Mouse (Mus musculus) liver, embryonic 11.5 days (tissue): ENCODE measurements around the gene Psmc2. TPM values are rescaled to one million over a fixed set of nuclear protein-coding genes. Genes with fewer than 3 reads are reported as not detected.

ENCODE experiments used
- ATAC-seq: fragments of 200-750 bp; cut with Nextera tagmentation; replicated peaks from 2 replicates; pipeline ENCODE4 v1.8.0; 2017; ENCODE audit warnings: moderate number of reproducible peaks, mild to moderate bottlenecking, moderate TSS enrichment, moderate library complexity; ENCODE audit not compliant: low FRiP score
- DNase-seq: peaks from one replicate; pipeline ENCODE4 v3.0.0-alpha.2; 2017; ENCODE audit warnings: low spot score
- H3K27ac ChIP-seq: fragments of 300-500 bp; sonication (generic); 2 replicates; pipeline ENCODE4 v1.5.1; 2014; ENCODE audit warnings: mild to moderate bottlenecking, low read depth, low read length, control low read depth
- H3K27me3 ChIP-seq: fragments of 300-500 bp; sonication (generic); replicated peaks from 2 replicates; pipeline ENCODE4 v1.6.1; 2014; ENCODE audit warnings: low read length, mixed read lengths; ENCODE audit not compliant: control insufficient read depth, insufficient read depth
- H3K36me3 ChIP-seq: fragments of 300-500 bp; sonication (generic); 2 replicates; pipeline ENCODE4 v1.6.1; 2014; ENCODE audit warnings: mild to moderate bottlenecking, low read length, moderate library complexity, mixed read lengths; ENCODE audit not compliant: control insufficient read depth, insufficient read depth
- H3K4me1 ChIP-seq: fragments of 300-500 bp; sonication (generic); replicated peaks from 2 replicates; pipeline ENCODE4 v1.6.1; 2014; ENCODE audit warnings: low read length, mixed read lengths; ENCODE audit not compliant: control insufficient read depth, insufficient read depth
- H3K4me2 ChIP-seq: fragments of 300-500 bp; sonication (generic); 2 replicates; pipeline ENCODE4 v1.6.1; 2014; ENCODE audit warnings: mild to moderate bottlenecking, control low read depth, moderate library complexity
- H3K4me3 ChIP-seq: fragments of 300-500 bp; sonication (generic); 2 replicates; pipeline ENCODE4 v1.5.1; 2014; ENCODE audit warnings: low read depth, low read length, control low read depth
- H3K9ac ChIP-seq: fragments of 300-500 bp; sonication (generic); 2 replicates; pipeline ENCODE4 v1.6.1; 2014; ENCODE audit warnings: low read depth, low read length, control low read depth
- H3K9me3 ChIP-seq: fragments of 300-500 bp; sonication (generic); 2 replicates; pipeline ENCODE4 v1.6.1; 2016; ENCODE audit warnings: low read length, inconsistent platforms, mixed read lengths; ENCODE audit not compliant: control insufficient read depth
- WGBS: fragments of 180-500 bp; shearing (Covaris S2); extraction: QIAGEN DNeasy Blood & Tissue Kit; methylation state at CpG from one replicate; pipeline ENCODE4 v1.1.7; 2014; 5-methylcytosine and 5-hydroxymethylcytosine counted together
- polyA plus RNA-seq: library from polyadenylated mRNA; unstranded; fragments of >200 nt; fragmentation: Nextera tagmentation; extraction: Ambion mirVana; gene quantifications from 2 replicates; pipeline ENCODE4 v1.2.1, GENCODE M21; 2014

Psmc2 gene
- polyA plus RNA-seq, 1 experiment from 2014 or later = 229 TPM

DNA sequence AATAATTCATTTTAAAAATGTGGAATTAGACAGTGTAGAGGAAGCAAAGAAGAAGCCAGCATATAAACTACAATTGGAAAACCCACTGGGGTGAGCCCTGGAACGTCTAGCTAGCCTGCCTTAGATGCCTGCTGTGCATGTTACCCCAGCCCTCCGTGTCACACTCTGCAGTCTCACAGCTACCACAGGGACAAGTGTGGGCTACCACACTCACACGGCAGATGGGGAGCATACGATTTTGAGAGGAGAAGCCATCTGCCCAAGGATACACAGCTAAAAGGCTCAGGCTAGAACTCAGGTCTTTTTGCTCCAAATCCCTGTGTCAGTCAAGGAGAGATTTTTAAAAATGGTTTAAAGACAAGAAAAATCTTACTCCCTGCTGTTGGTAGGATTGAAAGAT lies 43.8 kb downstream of the Psmc2 start:
- no peaks in the 10 kb centered on the region for H3K9me3 ChIP-seq
- no peaks in the 10 kb centered on the region for H3K4me1 ChIP-seq
- H3K27ac ChIP-seq = no peak overlapping the region
- ATAC-seq (no peak), DNase-seq (no peak)
- no peak overlapping the region for H3K4me3 ChIP-seq
- H3K36me3 ChIP-seq = no peaks in the 10 kb centered on the region
- 62% methylated on average over 4 of the region's 4 CpGs for WGBS
- H3K27me3 ChIP-seq = no peaks in the 10 kb centered on the region
- no peak overlapping the region for H3K9ac ChIP-seq
- no peak overlapping the region for H3K4me2 ChIP-seq

DNA sequence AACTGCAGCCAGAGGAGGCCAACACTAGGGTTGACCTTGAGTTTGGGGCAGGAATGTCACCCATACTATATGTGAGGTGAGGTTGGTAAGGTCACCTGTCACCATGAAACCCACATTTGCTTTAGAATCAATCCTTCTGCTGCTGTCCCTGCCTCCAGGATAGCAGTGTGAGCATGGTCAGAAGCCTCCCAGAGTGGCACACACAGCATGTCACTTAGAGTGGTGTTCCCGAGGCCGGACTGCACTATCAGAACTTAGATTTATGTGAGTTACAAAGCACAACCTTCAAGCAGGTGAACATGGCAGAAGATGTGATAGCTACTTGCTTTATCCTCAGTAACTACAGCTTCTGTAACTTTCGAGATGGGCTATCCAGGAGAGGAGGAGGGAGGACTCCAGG lies 46.7 kb downstream of the Psmc2 start:
- WGBS = 80% methylated on average over 3 of the region's 3 CpGs
- Histone ChIP-seq H3K27me3 (no peaks in the 10 kb centered on the region), H3K27ac (no peak overlapping the region), H3K9me3 (no peaks in the 10 kb centered on the region), H3K4me2 (no peak overlapping the region), H3K9ac (no peak overlapping the region), H3K36me3 (no peaks in the 10 kb centered on the region), H3K4me1 (no peaks in the 10 kb centered on the region), H3K4me3 (no peak overlapping the region)
- ATAC-seq (no peak), DNase-seq (no peak)

DNA sequence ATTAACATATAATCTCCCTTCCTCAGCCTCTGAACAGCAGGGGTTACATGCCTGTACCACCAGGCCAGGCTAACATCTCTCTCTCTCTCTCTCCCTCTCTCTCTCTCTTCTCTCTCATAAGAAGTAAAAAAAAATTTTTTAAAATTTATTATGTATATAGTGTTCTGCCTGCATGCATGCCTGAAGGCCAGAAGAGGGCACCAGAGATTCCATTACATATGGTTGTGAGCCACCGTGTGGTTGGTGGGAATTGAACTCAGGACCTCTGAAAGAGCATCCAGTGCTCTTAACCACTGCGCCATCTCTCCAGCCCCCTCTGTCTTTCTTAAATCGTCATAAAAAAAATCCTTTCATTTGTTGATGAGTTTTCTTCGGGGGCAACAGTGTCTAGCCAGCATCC lies 59.6 kb downstream of the Psmc2 start:
- 63% methylated on average over 4 of the region's 4 CpGs for WGBS
- no peaks in the 10 kb centered on the region for H3K4me1 ChIP-seq

DNA sequence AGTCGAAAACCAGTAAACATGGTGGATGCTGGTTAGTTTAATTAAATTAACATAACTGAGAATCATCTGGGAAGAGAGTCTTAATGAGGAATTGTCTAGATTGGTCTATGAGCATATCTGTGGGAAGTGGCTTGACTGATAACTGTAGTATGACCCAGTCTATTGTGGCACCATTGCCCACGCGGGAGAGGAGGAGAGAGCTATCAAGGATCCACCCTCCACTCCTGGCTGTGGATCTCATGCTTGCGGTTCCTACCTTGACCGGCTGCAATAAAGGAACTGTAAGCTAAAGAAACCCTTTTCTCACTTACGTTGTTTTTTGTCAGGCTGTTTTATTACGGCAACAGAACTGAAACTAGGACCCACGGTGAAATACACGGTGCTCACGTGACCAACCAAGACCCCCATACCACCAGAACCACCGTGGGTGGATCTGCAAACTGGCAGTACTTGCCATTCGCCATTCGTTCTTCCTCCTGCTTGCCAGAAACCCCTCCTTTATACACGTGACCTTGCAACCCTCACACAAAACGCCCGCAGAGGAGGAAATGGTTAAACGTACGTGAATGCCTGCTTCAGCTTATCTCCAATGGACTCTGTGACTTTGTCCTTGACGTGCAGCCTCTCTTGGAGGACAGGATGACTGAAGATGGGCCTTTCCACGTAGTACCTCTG lies 61.7 kb downstream of the Psmc2 start:
- ATAC-seq (no peak), DNase-seq (no peak)
- Histone ChIP-seq H3K27ac (no peak overlapping the region), H3K4me2 (no peak overlapping the region), H3K27me3 (no peaks in the 10 kb centered on the region), H3K36me3 (no peaks in the 10 kb centered on the region), H3K4me3 (no peak overlapping the region), H3K9me3 (no peaks in the 10 kb centered on the region), H3K9ac (no peak overlapping the region), H3K4me1 (no peaks in the 10 kb centered on the region)
- 67% methylated on average over 20 of the region's 20 CpGs for WGBS

More for the DNA sequence above, 59.6 kb downstream of the Psmc2 start:
- Histone ChIP-seq H3K4me2 (no peak overlapping the region), H3K36me3 (no peaks in the 10 kb centered on the region), H3K9me3 (no peaks in the 10 kb centered on the region), H3K27ac (no peak overlapping the region), H3K27me3 (no peaks in the 10 kb centered on the region), H3K4me3 (no peak overlapping the region), H3K9ac (no peak overlapping the region)
- DNase-seq = no peak
- no peak for ATAC-seq

DNA sequence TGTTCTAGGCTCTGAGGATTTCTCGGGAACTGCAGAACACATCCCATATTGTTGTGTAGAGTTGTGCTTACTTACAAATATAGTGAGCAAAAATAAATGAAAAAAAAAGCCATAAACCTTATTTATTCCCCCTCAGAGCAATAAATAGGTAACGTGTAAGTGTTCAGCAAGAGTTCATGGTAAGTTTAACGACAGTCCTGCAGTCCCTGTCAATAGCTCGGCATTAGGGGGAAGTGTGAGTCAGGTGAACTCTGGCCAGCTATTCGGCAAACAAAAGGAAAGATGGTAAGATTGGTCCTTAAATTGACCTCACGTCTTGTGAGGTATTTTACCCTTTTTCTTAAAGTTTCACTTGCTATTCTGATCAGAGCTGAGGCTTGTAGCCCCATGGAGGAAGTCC lies 62.4 kb downstream of the Psmc2 start:
- DNase-seq (no peak), ATAC-seq (no peak)
- Histone ChIP-seq H3K4me2 (no peak overlapping the region), H3K27ac (no peak overlapping the region), H3K4me3 (no peak overlapping the region), H3K9me3 (no peaks in the 10 kb centered on the region), H3K9ac (no peak overlapping the region), H3K4me1 (no peaks in the 10 kb centered on the region), H3K27me3 (no peaks in the 10 kb centered on the region), H3K36me3 (no peaks in the 10 kb centered on the region)
- WGBS = 71% methylated on average over 6 of the region's 6 CpGs

DNA sequence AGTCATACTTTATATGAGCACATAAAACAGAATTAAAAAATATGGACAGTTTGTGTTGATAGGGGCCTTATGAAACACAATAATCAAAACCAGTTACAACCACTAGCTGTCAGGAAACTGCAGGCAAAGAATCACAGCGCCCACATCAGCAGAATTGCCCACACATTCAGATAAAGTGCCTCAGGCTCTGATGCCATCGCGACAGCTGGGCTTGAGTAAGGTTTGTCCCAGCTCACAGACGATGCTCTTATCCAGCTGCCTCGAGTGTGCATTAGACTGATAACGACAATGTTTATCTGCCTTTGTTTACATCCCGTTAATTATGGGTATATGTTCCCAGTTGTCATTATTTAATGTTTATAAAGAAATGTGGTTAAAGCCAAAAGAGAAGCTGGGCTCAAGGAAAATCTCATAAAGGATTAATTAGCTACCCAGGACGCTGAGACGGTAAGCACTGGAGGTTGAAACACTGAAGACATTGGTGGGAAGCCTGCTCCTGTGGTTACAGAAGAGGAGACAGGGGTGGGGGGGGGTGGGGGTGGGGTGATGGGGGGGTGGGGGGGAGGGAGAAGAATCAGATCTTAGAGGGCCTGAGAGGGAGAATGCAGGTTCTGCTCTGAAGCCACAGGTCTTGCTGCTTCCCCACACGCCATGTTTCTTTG lies 66.7 kb downstream of the Psmc2 start:
- H3K9me3 ChIP-seq = no peaks in the 10 kb centered on the region
- no peaks in the 10 kb centered on the region for H3K4me1 ChIP-seq
- H3K4me2 ChIP-seq = no peak overlapping the region
- ATAC-seq = no peak
- no peaks in the 10 kb centered on the region for H3K27me3 ChIP-seq
- no peak overlapping the region for H3K9ac ChIP-seq
- DNase-seq = no peak
- 33% methylated on average over 10 of the region's 10 CpGs for WGBS
- no peak overlapping the region for H3K4me3 ChIP-seq
- no peak overlapping the region for H3K27ac ChIP-seq
- H3K36me3 ChIP-seq = no peaks in the 10 kb centered on the region

Other genes starting within 250 kb of the Psmc2 start
- 3.6 and 5.9 TPM in 2 replicates for gene Lrrc17, start 241.7 kb upstream of the Psmc2 start, polyA plus RNA-seq
- gene Fbxl13, start 139.6 kb upstream of the Psmc2 start, polyA plus RNA-seq = 0.23 and 0.32 TPM in 2 replicates
- gene Armc10, start 139.5 kb upstream of the Psmc2 start, polyA plus RNA-seq = 29.7 and 29.8 TPM in 2 replicates
- gene Napepld, start 83.9 kb upstream of the Psmc2 start, polyA plus RNA-seq = 3.6 and 3.9 TPM in 2 replicates
- gene Pmpcb, start 48.1 kb upstream of the Psmc2 start, polyA plus RNA-seq = 89.6 and 90.9 TPM in 2 replicates
- 99.9 and 104 TPM in 2 replicates for gene Dnajc2, start within 50 bp of the Psmc2 start, polyA plus RNA-seq
- gene Slc26a5, start 80.3 kb downstream of the Psmc2 start, polyA plus RNA-seq = 0.06 TPM in 1 of 2 replicates, not detected in the other